Mouse (Mus musculus) liver, adult 10 weeks (tissue): ENCODE data around the gene Tet3. TPM values are rescaled to one million over a fixed set of nuclear protein-coding genes. Genes with fewer than 3 reads are reported as not detected.

Experiments
- polyA plus RNA-seq: library from polyadenylated mRNA; stranded (reverse); fragments of 350-450 nt; fragmentation: Illumina TruSeq; extraction: RNeasy Lipid Tissue Mini Kit (QIAGEN cat#74804); gene quantifications from one replicate; pipeline ENCODE4 v1.2.3, GENCODE M21; 2014; ENCODE audit warnings: low read depth, low replicate concordance

The Tet3 gene
- 3.3 TPM for polyA plus RNA-seq

GRCm38 (mm10) chr6:83459034-83459644 is at the start of gene Tet3:
TSS of gene Tet3 (minus strand) at chr6:83459084.

GRCm38 (mm10) chr6:83506258-83507167 is 47.6 kb upstream of the Tet3 start, which contains the start of gene Dguok:
TSS of gene Dguok (minus strand) at chr6:83506969.

GRCm38 (mm10) chr6:83348873-83349272 is 110.0 kb downstream of the Tet3 start, which contains the start of gene Bola3:
TSS of gene Bola3 (plus strand) at chr6:83349147.

GRCm38 (mm10) chr6:83325525-83326393 is 133.1 kb downstream of the Tet3 start, which contains the start of the genes Mthfd2 and Mob1a:
TSS of gene Mthfd2 (minus strand) at chr6:83325908.
TSS of gene Mob1a (plus strand) at chr6:83326016.

Other genes starting within 250 kb of the Tet3 start
- gene Slc4a5, start 239.3 kb downstream of the Tet3 start, polyA plus RNA-seq: not detected
- 0.24 TPM for gene Mthfd2, start 133.2 kb downstream of the Tet3 start, polyA plus RNA-seq
- 49.2 TPM for gene Mob1a, start 133.1 kb downstream of the Tet3 start, polyA plus RNA-seq
- gene Bola3, start 109.9 kb downstream of the Tet3 start, polyA plus RNA-seq: 104 TPM
- 13.4 TPM for gene Dguok, start 47.9 kb upstream of the Tet3 start, polyA plus RNA-seq
- 0.45 TPM for gene Actg2, start 77.2 kb upstream of the Tet3 start, polyA plus RNA-seq
- gene Stambp, start 113.6 kb upstream of the Tet3 start, polyA plus RNA-seq: 25.5 TPM
- gene Clec4f, start 197.1 kb upstream of the Tet3 start, polyA plus RNA-seq: 20.3 TPM
- gene Cd207, start 218.8 kb upstream of the Tet3 start, polyA plus RNA-seq: 1.6 TPM